Mouse (Mus musculus): Measurements from ENCODE around the gene Fanca.

DNA sequence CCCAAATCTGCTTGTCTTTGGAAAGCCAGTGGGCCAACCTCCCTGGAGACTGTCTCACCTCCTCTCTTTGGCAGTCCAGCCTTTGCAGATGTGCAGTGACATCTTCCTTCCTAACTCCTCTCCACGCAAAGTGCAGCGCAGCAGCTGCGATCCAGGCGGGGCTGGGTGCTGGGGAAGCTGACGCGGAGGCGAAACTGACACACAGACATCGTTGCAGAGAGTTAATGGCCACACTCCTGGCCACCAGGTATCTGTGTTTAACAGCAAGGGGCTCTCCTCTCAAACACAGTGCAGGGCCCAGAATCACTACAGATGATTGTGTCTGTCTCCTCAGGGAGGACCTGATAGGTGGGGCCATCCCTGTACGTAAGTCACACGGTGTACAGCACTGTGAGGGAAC lies 47.2 kb downstream of the Fanca start:
- TF ChIP-seq CTCF (conservative IDR thresholded peaks at IDR 0.05; ENCODE audit: low read length): no peak
- TF ChIP-seq NANOG (IDR thresholded peaks at IDR 0.05; ENCODE audit: borderline replicate concordance, low read length): no peak

Measured in E14TG2a.4 (cell line).